Mouse (Mus musculus): ENCODE measurements around the gene Mllt6. TPM values are rescaled to one million over a fixed set of nuclear protein-coding genes. Genes with fewer than 3 reads are reported as not detected.
"Not testable (repeated sequence)": the region's sequence is repeated elsewhere in the genome, so short reads cannot be mapped to it uniquely, and the experiment has no call there.

The Mllt6 gene
- polyA plus RNA-seq, 1 experiment from 2014 or later = 5.0 TPM

GRCm38 (mm10) chr11:97657184-97657945 lies 5.8 kb upstream of the Mllt6 start:
- 49% methylated on average over 4 of the region's 6 CpGs for WGBS
- Histone ChIP-seq H3K27me3 (ENCODE audit: control insufficient read depth, insufficient read depth, low read length) (peaks cover 17% of the 10 kb centered on the region), H3K27ac (no peak overlapping the region), H3K9ac (no peak overlapping the region), H3K4me2 (replicated peaks) (no peak overlapping the region), H3K4me3 (replicated peaks; ENCODE audit: low read length) (no peak overlapping the region), H3K4me1 (replicated peaks; ENCODE audit: control insufficient read depth, insufficient read depth, low read length) (peaks cover 11% of the 10 kb centered on the region), H3K9me3 (ENCODE audit: control insufficient read depth, low read length) (no peaks in the 10 kb centered on the region), H3K36me3 (replicated peaks; ENCODE audit: control insufficient read depth, insufficient read depth) (no peaks in the 10 kb centered on the region)
- ATAC-seq (ENCODE audit: low FRiP score) = no peak
- no peak for DNase-seq (ENCODE audit: low spot score)

GRCm38 (mm10) chr11:97657967-97658366 lies 5.2 kb upstream of the Mllt6 start:
- Histone ChIP-seq H3K27me3 (ENCODE audit: control insufficient read depth, insufficient read depth, low read length) (peaks cover 19% of the 10 kb centered on the region), H3K4me1 (replicated peaks; ENCODE audit: control insufficient read depth, insufficient read depth, low read length) (peaks cover 11% of the 10 kb centered on the region)
- H3K4me2 ChIP-seq (replicated peaks); DNase-seq (ENCODE audit: low spot score); H3K27ac ChIP-seq; H3K36me3 ChIP-seq (replicated peaks; ENCODE audit: control insufficient read depth, insufficient read depth); ATAC-seq (ENCODE audit: low FRiP score); H3K9ac ChIP-seq; H3K9me3 ChIP-seq (ENCODE audit: control insufficient read depth, low read length); H3K4me3 ChIP-seq (replicated peaks; ENCODE audit: low read length): not testable (repeated sequence)
- 89% methylated on average over 6 of the region's 6 CpGs for WGBS

GRCm38 (mm10) chr11:97658751-97659266 lies 4.4 kb upstream of the Mllt6 start:
- Histone ChIP-seq H3K27ac (no peak overlapping the region), H3K27me3 (ENCODE audit: control insufficient read depth, insufficient read depth, low read length) (peaks cover 19% of the 10 kb centered on the region), H3K4me2 (replicated peaks) (0 out of 2 replicates have a peak overlapping the region, but pooled peaks have one; percentile 75), H3K4me3 (replicated peaks; ENCODE audit: low read length) (no peak overlapping the region), H3K9ac (no peak overlapping the region), H3K4me1 (replicated peaks; ENCODE audit: control insufficient read depth, insufficient read depth, low read length) (peaks cover 11% of the 10 kb centered on the region), H3K36me3 (replicated peaks; ENCODE audit: control insufficient read depth, insufficient read depth) (no peaks in the 10 kb centered on the region), H3K9me3 (ENCODE audit: control insufficient read depth, low read length) (no peaks in the 10 kb centered on the region)
- WGBS = 77% methylated on average over 11 of the region's 11 CpGs
- no peak for ATAC-seq (ENCODE audit: low FRiP score)
- DNase-seq (ENCODE audit: low spot score) = no peak

GRCm38 (mm10) chr11:97659267-97659989 lies 3.8 kb upstream of the Mllt6 start:
- WGBS = 13% methylated on average over 13 of the region's 13 CpGs
- peak overlapping the region; percentile 74 for H3K27ac ChIP-seq
- H3K9ac ChIP-seq = peak overlapping the region; percentile 79
- peak overlapping the region; percentile 75 for H3K4me2 ChIP-seq (replicated peaks)
- H3K27me3 ChIP-seq (ENCODE audit: control insufficient read depth, insufficient read depth, low read length) = peaks cover 19% of the 10 kb centered on the region
- H3K4me3 ChIP-seq (replicated peaks; ENCODE audit: low read length) = peak overlapping the region; percentile 91
- no peaks in the 10 kb centered on the region for H3K36me3 ChIP-seq (replicated peaks; ENCODE audit: control insufficient read depth, insufficient read depth)
- no peaks in the 10 kb centered on the region for H3K9me3 ChIP-seq (ENCODE audit: control insufficient read depth, low read length)
- ATAC-seq (ENCODE audit: low FRiP score) (peak; percentile 5; the same call in 1 of the 2 replicates), DNase-seq (ENCODE audit: low spot score) (no peak)
- H3K4me1 ChIP-seq (replicated peaks; ENCODE audit: control insufficient read depth, insufficient read depth, low read length) = peaks cover 14% of the 10 kb centered on the region

GRCm38 (mm10) chr11:97659990-97660714 lies 3.1 kb upstream of the Mllt6 start:
- peak; percentile 86 for ATAC-seq (ENCODE audit: low FRiP score)
- H3K9ac ChIP-seq = peak overlapping the region; percentile 79

GRCm38 (mm10) chr11:97660734-97661647 lies 2.2 kb upstream of the Mllt6 start:
- WGBS = 2% methylated on average over 27 of the region's 27 CpGs
- no peak for ATAC-seq (ENCODE audit: low FRiP score)
- Histone ChIP-seq H3K9me3 (ENCODE audit: control insufficient read depth, low read length) (no peaks in the 10 kb centered on the region), H3K9ac (peak overlapping the region; percentile 79), H3K4me1 (replicated peaks; ENCODE audit: control insufficient read depth, insufficient read depth, low read length) (peaks cover 27% of the 10 kb centered on the region), H3K4me2 (replicated peaks) (peak overlapping the region; percentile 75), H3K36me3 (replicated peaks; ENCODE audit: control insufficient read depth, insufficient read depth) (no peaks in the 10 kb centered on the region; the same call in 1 of the 2 replicates), H3K27ac (0 out of 2 replicates have a peak overlapping the region, but pooled peaks have one; percentile 74), H3K4me3 (replicated peaks; ENCODE audit: low read length) (peak overlapping the region; percentile 91), H3K27me3 (ENCODE audit: control insufficient read depth, insufficient read depth, low read length) (peaks cover 19% of the 10 kb centered on the region)
- no peak for DNase-seq (ENCODE audit: low spot score)

More at GRCm38 (mm10) chr11:97659990-97660714, 3.1 kb upstream of the Mllt6 start:
- Histone ChIP-seq H3K4me1 (replicated peaks; ENCODE audit: control insufficient read depth, insufficient read depth, low read length) (peaks cover 21% of the 10 kb centered on the region), H3K27me3 (ENCODE audit: control insufficient read depth, insufficient read depth, low read length) (peaks cover 19% of the 10 kb centered on the region), H3K36me3 (replicated peaks; ENCODE audit: control insufficient read depth, insufficient read depth) (no peaks in the 10 kb centered on the region), H3K27ac (peak overlapping the region; percentile 74), H3K4me2 (replicated peaks) (peak overlapping the region; percentile 75), H3K4me3 (replicated peaks; ENCODE audit: low read length) (peak overlapping the region; percentile 91), H3K9me3 (ENCODE audit: control insufficient read depth, low read length) (no peaks in the 10 kb centered on the region)
- under 1% methylated on average over 55 of the region's 78 CpGs for WGBS
- peak; percentile 64 for DNase-seq (ENCODE audit: low spot score)

GRCm38 (mm10) chr11:97661648-97662133 lies 1.5 kb upstream of the Mllt6 start:
- no peak for DNase-seq (ENCODE audit: low spot score)
- H3K4me2 ChIP-seq (replicated peaks) = peak overlapping the region; percentile 72
- H3K36me3 ChIP-seq (replicated peaks; ENCODE audit: control insufficient read depth, insufficient read depth) = peaks cover 2% of the 10 kb centered on the region
- no peak overlapping the region for H3K9ac ChIP-seq
- H3K27ac ChIP-seq = no peak overlapping the region
- peak overlapping the region; percentile 91 for H3K4me3 ChIP-seq (replicated peaks; ENCODE audit: low read length)
- peaks cover 27% of the 10 kb centered on the region for H3K4me1 ChIP-seq (replicated peaks; ENCODE audit: control insufficient read depth, insufficient read depth, low read length)
- H3K9me3 ChIP-seq (ENCODE audit: control insufficient read depth, low read length) = no peaks in the 10 kb centered on the region
- ATAC-seq (ENCODE audit: low FRiP score) = no peak
- WGBS = under 1% methylated on average over 20 of the region's 20 CpGs
- H3K27me3 ChIP-seq (ENCODE audit: control insufficient read depth, insufficient read depth, low read length) = peaks cover 19% of the 10 kb centered on the region

GRCm38 (mm10) chr11:97662207-97662892 lies 864 bp upstream of the Mllt6 start:
- H3K9me3 ChIP-seq (ENCODE audit: control insufficient read depth, low read length) = no peaks in the 10 kb centered on the region
- H3K4me3 ChIP-seq (replicated peaks; ENCODE audit: low read length) = peak overlapping the region; percentile 91
- peaks cover 27% of the 10 kb centered on the region for H3K4me1 ChIP-seq (replicated peaks; ENCODE audit: control insufficient read depth, insufficient read depth, low read length)
- H3K27me3 ChIP-seq (ENCODE audit: control insufficient read depth, insufficient read depth, low read length) = peaks cover 19% of the 10 kb centered on the region
- no peak for DNase-seq (ENCODE audit: low spot score)
- no peak for ATAC-seq (ENCODE audit: low FRiP score)
- WGBS = 1% methylated on average over 21 of the region's 21 CpGs
- peak overlapping the region; percentile 72 for H3K4me2 ChIP-seq (replicated peaks)
- H3K27ac ChIP-seq = no peak overlapping the region
- H3K36me3 ChIP-seq (replicated peaks; ENCODE audit: control insufficient read depth, insufficient read depth) = peaks cover 8% of the 10 kb centered on the region
- peak overlapping the region; percentile 87 for H3K9ac ChIP-seq

All from hindbrain, embryonic 14.5 days (tissue).